Mouse (Mus musculus): ENCODE results near the gene Gm20219.
A peak's percentile ranks its signal among the peaks of the same experiment; 100 is the strongest.

The Gm20219 gene

DNA sequence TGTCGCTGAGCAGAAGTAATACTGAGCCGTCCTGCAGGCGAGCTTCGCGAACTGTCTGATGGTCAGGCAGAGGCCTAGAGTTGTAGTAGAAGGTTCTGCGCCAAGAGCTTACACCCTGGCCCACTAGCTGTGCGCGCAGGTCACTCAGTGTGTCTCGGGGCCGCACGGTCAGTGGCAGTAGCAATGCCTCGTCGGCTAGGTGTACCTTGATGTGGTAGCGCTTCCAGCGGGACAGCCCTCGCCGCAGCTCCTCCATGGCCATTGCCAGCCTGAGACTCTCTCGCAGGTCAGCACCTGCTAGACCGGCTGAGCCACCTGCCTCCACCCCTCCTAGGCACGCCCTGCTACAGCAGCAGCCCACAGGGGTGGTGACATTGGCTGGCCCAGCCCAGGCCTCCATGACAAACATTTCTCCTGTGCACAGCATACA lies at the start of gene Gm20219:
Gene Gm20219 (minus strand): TSS at position 266 of the 430 bp plus-strand sequence.
- DNase-seq (ENCODE audit: low spot score in 2 of 2): no peak

DNA sequence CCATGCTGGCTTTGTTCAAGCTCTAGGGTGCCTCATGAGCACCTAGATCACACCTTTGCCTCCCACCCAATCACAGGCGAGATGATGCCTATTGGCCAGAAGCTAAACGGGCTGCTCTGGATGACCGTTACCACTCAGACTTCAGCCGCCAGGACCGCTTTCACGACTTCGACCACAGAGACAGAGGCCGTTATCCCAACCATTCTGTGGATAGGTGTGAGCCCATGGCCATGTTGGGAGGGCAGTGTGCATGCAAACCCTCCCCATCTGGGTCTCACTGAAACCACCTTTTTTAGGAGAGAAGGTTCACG lies 49.8 kb upstream of the Gm20219 start:
- no peak for DNase-seq (ENCODE audit: low spot score in 2 of 2)

DNA sequence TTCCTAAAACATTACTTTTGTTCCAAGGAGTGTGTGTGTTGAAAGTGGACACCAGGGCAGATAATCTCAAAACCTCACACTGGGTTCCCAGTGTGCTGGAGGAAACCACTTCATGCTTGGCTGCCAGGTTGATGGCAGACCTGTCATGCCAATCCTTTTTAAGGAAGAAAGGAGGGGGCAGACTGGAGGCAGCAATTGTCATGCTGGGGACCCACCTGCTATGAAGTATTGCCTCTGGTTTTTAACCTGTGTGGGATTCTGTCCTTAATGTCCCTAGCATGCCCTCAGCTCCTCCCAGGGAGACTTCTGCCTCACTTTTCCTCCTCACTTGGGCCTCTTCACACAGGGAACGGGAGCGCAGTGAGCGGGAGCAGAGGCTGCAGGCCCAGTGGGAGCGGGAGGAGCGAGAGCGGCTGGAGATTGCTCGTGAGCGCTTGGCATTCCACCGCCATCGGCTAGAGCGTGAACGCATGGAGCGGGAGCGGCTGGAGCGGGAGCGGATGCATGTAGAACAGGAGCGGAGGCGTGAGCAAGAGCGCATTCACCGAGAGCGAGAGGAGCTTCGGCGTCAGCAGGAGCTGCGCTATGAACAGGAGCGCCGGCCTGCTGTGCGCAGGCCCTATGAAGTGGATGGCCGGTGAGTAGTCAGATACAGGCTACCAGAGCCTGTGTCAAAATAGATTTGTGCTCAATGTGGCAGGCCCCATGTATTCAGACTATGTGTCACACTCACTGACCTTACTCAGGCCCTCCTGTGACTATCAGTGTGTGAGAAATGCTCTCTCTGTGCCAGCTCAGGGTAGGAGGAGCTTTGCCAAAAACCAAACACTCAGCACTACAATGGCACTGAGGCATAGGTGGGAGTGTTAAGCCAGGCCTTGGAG lies 49.2 kb upstream of the Gm20219 start:
- no peak for DNase-seq (ENCODE audit: low spot score in 2 of 2)

- DNase-seq (ENCODE audit: low spot score in 2 of 2): no peak
Measured at GRCm38 (mm10) chr17:56593527-56594271, 39.5 kb upstream of the Gm20219 start.

- no peak for DNase-seq (ENCODE audit: low spot score in 2 of 2)
Measured at GRCm38 (mm10) chr17:56592553-56592952, 38.4 kb upstream of the Gm20219 start.

GRCm38 (mm10) chr17:56588921-56589320 lies 34.7 kb upstream of the Gm20219 start:
- no peak for DNase-seq (ENCODE audit: low spot score in 2 of 2)

GRCm38 (mm10) chr17:56587773-56588172 lies 33.6 kb upstream of the Gm20219 start:
- DNase-seq (ENCODE audit: low spot score in 2 of 2): no peak

DNA sequence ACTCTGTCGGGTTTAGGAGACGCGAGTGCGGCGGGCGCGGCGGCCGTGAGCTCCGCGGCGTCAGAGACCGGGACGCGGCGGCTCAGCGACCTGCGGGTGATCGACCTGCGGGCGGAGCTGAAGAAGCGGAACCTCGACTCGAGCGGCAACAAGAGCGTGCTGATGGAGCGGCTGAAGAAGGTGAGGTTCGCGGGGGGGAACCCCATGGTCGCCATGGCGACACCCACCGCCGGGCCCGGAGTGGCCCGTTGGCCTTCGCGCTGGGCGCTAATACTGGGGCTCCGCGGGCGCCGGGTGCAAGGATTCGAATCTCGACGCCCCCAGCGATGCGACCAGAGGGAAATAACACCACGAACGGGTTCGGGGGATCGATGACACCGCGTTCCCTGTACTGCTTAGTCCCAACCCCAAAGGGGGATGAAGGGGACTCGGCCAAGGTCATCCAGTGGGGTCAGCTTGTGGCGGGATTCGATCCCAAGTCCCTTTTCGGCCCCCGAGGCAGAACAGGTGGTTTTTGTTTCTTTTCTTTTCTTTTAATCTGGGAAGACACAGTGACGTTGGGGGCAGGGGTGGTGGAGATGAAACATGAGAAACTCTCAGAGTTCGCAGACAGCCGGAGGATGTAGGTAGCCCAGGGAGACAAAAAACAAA lies 31.1 kb upstream of the Gm20219 start:
- peak; percentile 51 to 58 for DNase-seq (ENCODE audit: low spot score in 2 of 2)

GRCm38 (mm10) chr17:56584257-56585130 lies 30.3 kb upstream of the Gm20219 start, which contains the start of the genes Safb2 and Safb:
Gene Safb2 (minus strand): TSS chr17:56584585.
Gene Safb (plus strand): TSS chr17:56584825.
- peak; percentile 99 to 100 for DNase-seq (ENCODE audit: low spot score in 2 of 2)

DNA sequence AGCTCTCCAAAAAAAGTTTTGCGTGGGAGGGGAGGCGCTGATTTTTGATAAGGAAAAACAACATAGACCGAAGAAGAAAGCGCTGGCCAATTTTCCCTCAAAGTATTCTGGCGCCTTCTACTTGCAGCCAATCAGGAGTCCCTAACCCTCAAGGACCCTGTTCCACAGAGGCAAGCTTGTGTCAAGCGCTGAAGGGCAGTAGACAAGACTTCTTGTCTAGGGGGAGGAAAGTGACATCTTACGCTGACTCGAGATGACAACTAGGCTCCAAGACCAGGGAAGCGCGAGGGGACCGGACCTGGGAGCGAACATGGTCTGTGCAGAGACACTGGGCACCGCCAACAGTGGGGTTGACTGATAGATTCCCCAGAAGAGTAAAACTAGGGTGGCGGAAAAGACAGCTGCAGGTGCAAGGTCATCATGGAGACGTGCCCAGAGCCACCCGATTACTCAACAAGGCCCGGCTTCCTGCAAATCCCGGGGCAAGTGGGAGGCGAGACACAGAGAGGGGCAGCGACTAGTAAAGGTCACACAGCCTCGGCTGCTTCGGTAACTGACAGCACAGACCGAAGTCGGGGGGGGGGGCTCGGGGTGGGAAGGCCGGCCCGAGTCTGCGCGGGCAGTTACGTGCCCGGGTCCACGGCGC lies 29.5 kb upstream of the Gm20219 start:
- DNase-seq (ENCODE audit: low spot score in 2 of 2): peak in 1 of 2 experiments; percentile 51

DNA sequence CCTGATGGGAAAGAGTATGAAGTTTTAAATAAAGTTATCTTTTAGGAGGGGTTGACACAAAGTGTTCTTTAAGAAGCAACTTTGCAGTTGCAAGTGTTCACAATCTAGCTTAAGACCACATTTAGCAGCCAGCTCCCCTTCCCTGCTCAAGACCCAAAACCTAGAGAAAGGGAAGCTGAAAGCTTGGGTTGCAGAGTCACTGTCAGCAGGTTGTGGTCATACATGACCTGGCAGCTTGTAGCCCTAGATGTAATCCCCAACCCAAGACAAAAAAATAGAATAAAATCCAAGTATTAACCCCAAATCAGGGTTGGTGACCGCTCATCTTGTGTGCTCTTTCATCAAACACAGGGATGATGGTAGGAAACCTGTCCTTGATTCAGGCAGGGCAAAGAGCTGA lies 28.9 kb upstream of the Gm20219 start:
- DNase-seq (ENCODE audit: low spot score in 2 of 2): no peak

- no peak for DNase-seq (ENCODE audit: low spot score in 2 of 2)
Measured at GRCm38 (mm10) chr17:56572939-56573338, 18.8 kb upstream of the Gm20219 start.

DNA sequence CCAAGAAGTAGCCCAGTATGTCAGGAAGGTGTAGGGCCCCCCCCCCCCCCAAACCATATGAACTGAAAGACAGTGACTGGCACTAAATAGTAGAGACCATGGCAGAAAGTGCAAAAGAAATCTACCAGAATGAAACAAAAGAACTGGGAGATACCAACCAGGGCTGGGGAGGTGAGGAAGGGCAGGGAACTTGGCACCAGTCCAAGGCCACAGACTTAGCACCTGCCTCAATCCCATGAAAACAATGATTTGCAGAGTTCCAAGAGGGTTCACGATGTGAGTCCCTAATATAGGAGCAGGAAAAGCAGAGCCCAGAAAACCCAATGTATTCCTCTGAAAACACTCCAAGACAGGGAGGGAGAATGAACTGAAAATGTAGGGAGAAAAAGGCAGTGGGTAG lies 18.0 kb upstream of the Gm20219 start:
- no peak for DNase-seq (ENCODE audit: low spot score in 2 of 2)

- DNase-seq (ENCODE audit: low spot score in 2 of 2): no peak
Measured at GRCm38 (mm10) chr17:56570287-56570686, 16.1 kb upstream of the Gm20219 start.

DNA sequence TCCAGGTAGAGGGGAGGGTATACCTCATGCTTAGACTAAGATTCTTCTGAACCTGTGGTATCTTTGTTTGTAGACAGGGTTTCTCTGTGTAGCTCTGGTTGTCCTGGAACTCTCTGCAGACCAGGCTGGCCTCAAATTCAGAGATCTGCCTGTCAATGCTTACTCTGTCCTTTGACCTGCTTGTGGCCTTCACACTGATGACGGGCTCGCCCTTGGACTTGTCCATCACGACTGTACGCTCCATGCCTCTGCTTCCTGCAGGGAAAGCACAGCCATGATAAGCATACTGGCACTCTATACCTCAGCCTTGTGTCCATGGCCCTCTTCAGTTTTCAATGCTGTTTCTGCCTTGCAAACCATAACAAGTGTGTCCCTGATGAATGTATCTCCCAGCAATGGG lies 13.2 kb upstream of the Gm20219 start:
- no peak for DNase-seq (ENCODE audit: low spot score in 2 of 2)

DNA sequence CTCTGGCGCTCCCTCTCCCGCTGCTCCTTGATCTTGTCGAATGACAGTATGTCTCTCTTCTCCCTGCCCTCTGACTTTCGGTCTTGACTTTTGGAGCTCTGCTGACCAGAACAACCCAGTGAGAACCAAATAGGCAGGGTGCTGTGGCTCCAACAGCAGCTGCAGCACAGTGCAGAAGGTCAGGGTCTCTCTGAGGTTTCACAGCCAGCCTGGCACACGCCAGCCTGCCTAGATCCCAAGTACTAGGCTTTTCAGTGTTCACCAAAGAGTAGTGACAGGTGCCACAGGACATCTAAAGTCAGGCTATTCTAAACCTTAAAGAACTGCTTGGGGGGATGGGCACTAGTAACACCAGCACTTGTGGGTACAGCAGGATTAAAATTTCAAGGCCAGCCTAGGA lies 12.7 kb upstream of the Gm20219 start:
- DNase-seq (ENCODE audit: low spot score in 2 of 2): no peak

DNA sequence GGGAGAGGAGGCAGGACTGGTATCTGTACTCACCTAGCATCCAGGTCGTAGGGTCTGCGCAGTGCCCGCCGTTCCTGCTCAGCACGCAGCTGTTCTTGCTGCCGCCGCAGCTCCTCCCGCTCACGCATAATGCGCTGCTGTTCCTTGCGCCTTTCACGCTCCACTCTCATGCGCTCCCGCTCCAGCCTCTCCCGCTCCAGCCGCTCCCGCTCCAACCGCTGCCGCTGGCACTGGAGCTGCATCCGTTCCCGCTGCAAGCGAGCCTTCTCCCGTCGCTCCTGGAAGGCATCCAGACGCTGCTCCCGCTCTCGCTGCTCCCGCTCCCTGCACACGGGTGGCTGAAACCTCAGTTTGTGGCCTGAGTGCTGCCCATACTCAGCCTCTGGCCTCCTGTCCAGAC lies 12.1 kb upstream of the Gm20219 start:
- DNase-seq (ENCODE audit: low spot score in 2 of 2): no peak

- DNase-seq (ENCODE audit: low spot score in 2 of 2): no peak
Measured at GRCm38 (mm10) chr17:56561866-56562265, 7.7 kb upstream of the Gm20219 start.

DNA sequence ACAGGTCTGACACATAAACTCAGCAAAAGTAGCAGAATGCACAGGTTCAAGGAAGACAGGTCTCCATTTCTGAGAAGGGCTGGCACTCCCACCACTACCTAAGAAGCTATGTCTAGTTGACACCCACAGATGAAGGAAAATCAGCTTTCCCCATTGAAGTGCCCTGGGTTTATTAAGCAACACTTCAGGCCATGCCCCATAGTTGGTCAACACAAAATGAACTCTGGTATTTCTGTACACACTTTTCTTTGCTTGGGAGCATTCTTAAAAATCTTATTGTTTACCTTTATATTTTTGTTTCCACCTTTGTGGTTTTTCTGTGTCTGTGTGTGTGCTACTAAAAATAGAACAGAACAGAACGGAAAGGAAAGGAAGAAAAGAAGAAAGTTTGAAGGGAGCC lies 5.9 kb upstream of the Gm20219 start:
- no peak for DNase-seq (ENCODE audit: low spot score in 2 of 2)

- DNase-seq (ENCODE audit: low spot score in 2 of 2): no peak
Measured at GRCm38 (mm10) chr17:56559386-56559785, 5.2 kb upstream of the Gm20219 start.

GRCm38 (mm10) chr17:56558448-56558847 lies 4.3 kb upstream of the Gm20219 start:
- DNase-seq (ENCODE audit: low spot score in 2 of 2): peak; percentile 52 to 70

Data from frontal cortex, postnatal 10 days (tissue).